Mouse (Mus musculus) stomach, embryonic 14.5 days (tissue): ENCODE data around the gene Nol7. TPM values are rescaled to one million over a fixed set of nuclear protein-coding genes. Genes with fewer than 3 reads are reported as not detected.

Experiments
- polyA plus RNA-seq: library from polyadenylated mRNA; unstranded; fragments of >200 nt; fragmentation: Nextera tagmentation; extraction: Ambion mirVana; gene quantifications from 2 replicates; pipeline ENCODE4 v1.2.1, GENCODE M21; 2014

The Nol7 gene
- polyA plus RNA-seq, 1 experiment from 2014 or later: 140 TPM

Other genes with a start within 250 kb of the Nol7 start
- 47.8 and 51.6 TPM in 2 replicates for gene Tbc1d7, start 226.9 kb upstream of the Nol7 start, polyA plus RNA-seq
- 0.49 and 1.0 TPM in 2 replicates for gene Gfod1, start 94.2 kb upstream of the Nol7 start, polyA plus RNA-seq
- 21.5 and 25.7 TPM in 2 replicates for gene Sirt5, start 32.9 kb upstream of the Nol7 start, polyA plus RNA-seq
- gene Ranbp9, start 82.9 kb downstream of the Nol7 start, polyA plus RNA-seq: 15.5 and 16.8 TPM in 2 replicates
- 14.9 and 15.9 TPM in 2 replicates for gene Mcur1, start 161.8 kb downstream of the Nol7 start, polyA plus RNA-seq
- 3.2 and 3.7 TPM in 2 replicates for gene Rnf182, start 217.3 kb downstream of the Nol7 start, polyA plus RNA-seq